In genomic region chr2:167634865-167635512, GRCm38 (mm10) we compare ENCODE assay signal across 1 mouse cellular context.
TF ChIP-seq lines count a peak whose summit lies in the region.

No protein-coding gene starts in this region.

TF ChIP-seq in MEL, 35 proteins besides CTCF, POLR2A, EP300 and RAD21 (continued from another document):
- peak; percentile 37; the same call in 1 of the 2 replicates for TF ChIP-seq USF1 (IDR thresholded peaks at IDR 0.05; ENCODE audit: low read depth, low read length)
